Mouse (Mus musculus): ENCODE data around the gene Zmiz1.

- TF ChIP-seq CTCF (IDR thresholded peaks at IDR 0.05) (no peak), EP300 (IDR thresholded peaks at IDR 0.05) (no peak)
Observed at GRCm38 (mm10) chr14:25476453-25476852, 17.5 kb downstream of the Zmiz1 start.
